Mouse (Mus musculus) right cerebral cortex, adult 2 months (tissue): ENCODE data around the gene Dlk1.
A peak's percentile ranks its signal among the peaks of the same experiment; 100 is the strongest.

Experiments
- DNase-seq, 2 experiments: peaks; one replicate each; pipeline ENCODE4 v3.0.0; 2021 to 2022; ENCODE audit warnings: low spot score in 2 of 2

The Dlk1 gene

DNA sequence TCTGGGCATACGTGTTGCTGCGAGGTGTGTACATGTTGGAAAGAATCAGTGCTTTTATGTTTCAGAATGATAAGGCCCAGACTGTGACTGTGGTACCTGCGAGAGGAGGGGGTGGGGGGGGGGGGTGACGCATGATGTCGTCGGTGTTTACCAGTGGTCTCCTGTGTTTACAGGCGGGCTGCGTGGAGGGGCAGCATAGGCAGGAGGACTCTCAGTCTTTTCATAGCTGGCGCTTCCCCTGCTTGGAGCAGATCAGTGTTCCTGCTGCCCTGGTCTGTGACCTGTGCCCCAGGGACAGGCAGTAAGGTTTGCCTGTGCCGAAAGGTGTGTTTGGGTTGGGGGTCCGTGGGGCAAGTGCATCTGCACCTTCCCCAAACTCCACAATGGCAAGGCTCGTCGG is at the start of gene Dlk1:
Gene Dlk1 (plus strand): TSS at position 232 of the 400 bp plus-strand sequence.
- no peak for DNase-seq

DNA sequence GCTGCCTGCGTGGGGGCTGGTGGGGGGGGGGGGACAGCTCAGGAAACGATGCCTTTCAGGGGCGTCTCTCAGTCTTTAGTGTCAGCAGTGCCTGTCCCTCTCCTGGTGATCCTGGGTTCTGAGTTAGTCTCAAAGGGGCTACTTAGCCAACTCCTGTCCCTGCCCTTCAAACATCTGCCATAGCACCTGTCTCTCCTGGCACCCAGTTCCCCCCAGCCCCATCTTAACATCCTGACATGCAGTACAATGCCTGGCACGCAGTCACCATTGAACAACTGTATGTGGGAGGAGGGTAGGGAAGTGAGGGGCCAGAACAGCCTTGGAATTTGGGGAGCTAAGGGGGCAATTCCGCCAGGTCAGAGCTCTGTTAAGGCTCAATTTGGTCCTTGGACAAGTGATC is 49.7 kb upstream of the Dlk1 start:
- DNase-seq: no peak

DNA sequence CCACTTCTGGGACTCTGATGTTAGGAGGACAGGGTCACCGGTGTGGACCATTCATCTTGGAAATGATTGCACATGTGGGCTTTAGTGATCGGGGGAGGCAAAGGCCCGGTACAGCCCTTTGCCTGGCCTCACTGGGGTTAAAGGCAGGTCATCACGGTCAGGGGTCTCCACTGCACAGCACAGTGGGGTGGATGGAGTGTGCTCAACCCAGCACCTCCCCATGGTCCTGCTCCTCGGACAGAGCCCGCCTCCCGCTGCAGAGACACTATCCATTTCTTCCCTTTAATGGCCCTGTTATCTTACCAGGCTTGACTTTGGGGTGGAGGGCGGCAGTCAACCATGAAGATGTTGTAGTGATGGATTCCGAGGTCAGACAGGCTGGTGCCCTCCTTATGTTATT is 48.9 kb upstream of the Dlk1 start:
- DNase-seq: no peak

DNA sequence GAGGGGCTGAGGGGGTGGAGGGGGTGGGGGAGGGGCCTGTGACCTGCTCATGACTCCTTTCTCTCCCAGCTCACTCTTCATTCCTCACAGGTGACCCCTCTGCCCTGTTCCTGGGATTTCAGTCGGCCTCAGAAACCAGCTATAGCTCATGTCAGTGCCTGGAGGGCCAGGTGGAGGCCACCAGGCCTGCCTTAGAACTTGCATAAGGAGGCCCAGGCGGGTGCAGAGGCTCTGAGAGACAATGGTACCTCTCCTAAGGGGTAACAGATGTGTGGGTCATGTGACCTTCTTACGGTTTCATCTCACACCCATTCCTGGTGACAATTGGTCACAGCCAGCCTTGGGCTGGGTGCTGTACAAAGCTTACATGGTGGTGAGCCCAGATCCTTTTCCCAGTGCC is 46.6 kb upstream of the Dlk1 start:
- no peak for DNase-seq

DNA sequence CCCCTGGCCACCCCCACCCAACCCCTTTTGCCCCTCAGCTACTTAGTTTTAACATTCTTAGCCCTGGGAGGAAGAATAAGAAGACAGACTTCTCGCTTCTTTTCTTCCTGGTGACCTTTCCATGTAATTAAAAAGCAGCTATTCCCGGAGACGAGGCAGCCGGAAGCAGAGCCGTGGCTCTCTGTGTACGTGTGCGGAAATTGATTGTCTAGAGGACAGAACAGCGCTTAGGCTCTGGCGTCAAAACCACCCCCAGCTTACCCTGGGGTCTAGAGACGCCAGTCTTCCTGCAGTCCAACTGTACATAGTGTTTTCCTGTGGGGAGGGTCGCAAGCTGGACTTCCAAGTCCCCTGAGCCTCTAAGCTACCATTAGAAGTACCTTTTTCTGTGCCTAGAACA is 41.9 kb upstream of the Dlk1 start:
- DNase-seq: no peak

DNA sequence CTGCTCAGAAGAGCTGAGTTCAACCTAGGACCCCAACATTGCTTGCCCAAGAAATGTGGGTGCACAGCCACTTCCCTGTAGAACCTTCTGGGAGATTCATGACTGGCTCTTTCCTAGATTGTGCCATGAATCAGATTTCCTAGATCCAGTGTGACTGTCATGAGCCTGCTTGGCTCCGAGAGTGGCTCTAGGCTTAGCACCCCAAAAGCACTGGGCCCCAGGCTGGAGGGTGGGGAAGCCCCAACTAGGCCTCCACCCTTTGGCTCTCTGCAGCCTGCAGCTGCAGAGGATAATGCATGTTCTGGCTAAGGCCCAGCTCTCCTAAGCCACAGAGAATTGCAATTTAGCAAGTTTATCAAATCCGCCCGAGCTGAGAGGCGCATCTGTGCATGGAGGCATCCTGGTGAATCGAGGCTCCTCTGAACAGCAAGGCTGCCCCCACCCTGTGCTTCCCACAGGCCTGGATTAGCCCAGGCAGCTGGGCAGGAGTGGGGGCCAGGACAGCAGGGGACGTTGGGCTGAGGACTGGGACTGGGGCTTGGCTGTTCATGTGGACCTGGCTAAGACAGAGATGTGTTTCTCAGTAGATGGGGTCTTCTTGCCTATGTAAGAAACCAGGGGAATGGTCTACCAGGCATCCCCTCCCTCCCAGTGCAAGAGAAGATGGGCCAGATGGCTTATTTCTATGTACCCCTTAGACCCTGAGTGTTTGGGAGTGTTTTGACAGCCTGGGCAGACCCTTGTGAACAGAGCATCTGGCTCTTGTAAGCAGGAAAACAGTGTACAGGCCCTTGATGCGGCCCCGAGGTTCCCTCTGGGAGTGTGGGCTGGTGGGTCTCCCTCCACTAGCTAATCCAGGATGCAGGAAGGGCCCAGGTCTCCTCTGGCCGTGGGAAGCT is 41.2 kb upstream of the Dlk1 start:
- no peak for DNase-seq

DNA sequence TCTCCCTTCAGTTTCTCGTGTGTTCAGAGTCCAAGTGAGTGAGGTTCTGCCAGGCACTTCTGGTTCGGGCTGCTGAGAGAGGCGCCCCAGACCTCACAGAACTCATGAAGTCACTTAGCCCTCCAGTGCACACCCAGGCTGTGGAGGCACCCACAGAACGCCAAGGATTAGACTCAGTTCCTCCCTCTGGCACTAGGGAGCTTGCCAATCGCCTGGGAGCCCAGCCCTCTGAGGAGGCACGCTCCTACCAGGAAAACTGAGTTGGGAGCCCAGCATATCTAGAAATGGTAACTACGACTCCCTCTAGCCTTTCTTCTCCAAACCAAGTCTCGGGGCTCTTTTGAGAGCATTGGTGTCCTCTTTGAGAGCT is 40.6 kb upstream of the Dlk1 start:
- no peak for DNase-seq

DNA sequence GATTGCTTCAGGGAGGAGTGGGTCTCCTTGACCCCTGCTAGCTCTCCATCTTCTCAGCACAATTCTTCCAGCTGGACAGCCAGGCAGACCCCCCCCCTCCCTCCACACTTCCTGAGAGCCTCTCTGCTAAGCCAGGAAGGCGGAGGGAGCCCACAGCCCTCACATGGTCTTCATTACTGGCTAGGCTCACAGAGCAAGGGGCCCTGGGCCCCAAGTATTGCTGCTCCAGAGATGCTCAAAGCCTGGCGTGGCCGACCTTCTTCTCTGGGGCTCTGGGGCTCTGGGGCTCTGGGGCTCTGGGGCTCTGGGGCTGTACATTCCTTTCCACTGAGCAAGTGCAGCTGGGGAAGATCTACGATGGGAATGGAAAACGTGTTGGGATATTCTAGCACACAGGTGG is 39.9 kb upstream of the Dlk1 start:
- DNase-seq: no peak

DNA sequence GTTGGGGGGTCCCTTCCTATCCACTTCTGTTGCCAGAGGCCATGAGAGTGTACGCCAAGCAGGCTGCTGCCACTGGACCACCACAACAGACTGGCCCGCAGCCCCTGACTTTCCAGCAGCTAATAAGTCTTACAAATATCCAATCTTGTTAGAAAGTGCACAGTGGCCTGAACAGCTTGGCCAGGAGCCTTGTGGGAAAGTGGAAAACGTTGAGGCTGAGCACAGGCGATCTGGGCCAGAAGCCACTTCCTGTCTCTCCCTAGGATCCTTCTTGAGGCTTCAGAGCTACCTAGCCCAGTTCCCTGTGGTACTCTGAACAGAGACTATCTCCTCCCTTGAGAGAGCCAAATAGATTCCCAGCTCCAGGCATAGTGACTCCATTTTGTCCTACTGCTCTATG is 39.3 kb upstream of the Dlk1 start:
- DNase-seq: no peak

DNA sequence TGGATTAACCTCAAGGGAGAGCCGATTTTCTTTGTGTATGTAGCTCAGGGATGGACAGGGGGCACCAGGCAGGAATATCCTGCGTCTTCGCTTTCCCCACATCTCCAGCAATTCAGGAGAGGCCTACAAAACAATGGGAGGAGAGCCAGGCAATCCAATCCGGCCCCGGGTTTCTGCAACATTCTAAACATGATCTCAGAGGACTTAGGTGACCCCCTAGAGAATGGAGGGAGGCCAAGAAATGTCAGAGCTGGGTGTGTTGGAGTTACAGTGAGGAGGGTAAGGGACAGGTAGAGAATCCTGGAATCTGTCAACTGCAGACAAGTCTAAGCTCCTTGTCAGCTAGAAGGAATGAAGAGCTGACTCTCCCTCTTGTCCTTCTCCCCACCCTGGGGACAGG is 35.9 kb upstream of the Dlk1 start:
- DNase-seq: no peak

DNA sequence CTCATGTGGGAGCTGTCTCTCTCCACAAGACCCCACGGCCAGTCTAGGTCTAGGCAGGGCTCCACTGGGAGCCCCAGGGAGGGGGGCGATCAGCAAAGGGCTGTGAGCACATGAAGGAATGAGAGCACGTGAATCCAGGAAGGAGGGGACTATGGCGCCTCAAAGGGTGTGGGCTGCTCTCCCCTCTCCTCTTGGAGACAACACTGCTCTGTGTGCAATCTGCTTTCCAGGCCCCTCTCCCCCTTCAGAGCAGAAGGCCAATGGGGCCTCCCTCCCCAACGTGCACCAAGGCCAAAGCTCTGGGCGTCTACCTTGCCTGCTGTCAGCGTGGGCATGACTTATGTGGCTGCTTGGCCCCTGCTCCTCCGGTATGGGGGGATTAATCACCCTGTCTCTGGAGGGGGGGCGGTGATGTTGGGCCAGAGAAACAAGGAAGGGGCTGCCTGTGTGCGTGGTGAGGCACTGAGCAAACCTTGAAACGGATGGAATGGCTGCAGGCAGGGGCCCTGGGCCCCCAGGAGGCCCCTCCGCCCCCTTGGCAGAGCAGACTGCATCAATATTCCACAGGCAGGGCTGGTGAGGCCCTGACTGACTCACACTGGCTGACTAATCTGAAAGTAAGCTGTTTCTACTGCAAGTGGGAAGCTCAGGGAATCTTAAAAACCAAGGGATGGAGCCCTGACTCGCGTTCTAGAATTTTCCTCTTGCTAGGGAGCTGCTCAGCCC is 35.0 kb upstream of the Dlk1 start:
- DNase-seq: peak in 1 of 2 experiments; percentile 39

DNA sequence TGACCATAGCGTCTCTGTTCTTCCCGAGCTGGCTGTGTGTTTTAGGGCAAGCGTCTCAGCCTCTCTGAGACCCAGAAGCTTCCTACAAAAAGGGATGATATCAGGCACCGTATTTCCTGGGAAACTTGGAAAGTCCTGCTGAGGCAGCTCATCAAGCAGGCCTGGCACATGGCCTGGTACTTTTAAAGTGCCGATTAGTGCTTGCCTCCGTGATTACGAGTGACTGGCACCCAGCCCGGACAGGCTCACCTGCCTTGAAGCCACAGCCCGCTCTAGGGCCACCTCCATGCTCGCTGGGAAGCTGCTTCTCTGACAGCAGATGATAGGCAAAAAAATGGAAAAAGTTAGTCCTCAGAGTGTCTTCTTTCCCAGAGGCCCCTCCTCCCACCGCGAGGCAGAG is 32.6 kb upstream of the Dlk1 start:
- DNase-seq: no peak

DNA sequence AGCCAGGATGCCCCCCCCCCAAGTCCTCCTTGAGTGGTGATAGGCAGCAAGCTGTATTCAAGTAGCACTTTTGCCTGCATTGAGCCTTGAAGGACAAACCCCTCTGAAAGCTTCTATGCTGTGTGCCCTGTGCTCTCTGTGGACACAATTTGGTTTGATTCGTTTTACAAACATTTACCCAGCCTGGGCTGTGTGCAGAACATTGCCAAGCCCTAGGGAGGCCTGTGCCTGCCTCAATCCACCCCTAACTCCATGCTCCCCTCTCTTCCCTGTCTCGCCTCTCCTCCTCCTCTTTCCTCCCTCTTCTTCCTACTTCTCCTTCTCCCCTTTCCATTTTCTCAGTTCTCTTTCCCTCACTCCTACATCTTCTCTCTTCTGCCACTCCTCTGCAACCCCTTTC is 29.5 kb upstream of the Dlk1 start:
- DNase-seq: no peak

DNA sequence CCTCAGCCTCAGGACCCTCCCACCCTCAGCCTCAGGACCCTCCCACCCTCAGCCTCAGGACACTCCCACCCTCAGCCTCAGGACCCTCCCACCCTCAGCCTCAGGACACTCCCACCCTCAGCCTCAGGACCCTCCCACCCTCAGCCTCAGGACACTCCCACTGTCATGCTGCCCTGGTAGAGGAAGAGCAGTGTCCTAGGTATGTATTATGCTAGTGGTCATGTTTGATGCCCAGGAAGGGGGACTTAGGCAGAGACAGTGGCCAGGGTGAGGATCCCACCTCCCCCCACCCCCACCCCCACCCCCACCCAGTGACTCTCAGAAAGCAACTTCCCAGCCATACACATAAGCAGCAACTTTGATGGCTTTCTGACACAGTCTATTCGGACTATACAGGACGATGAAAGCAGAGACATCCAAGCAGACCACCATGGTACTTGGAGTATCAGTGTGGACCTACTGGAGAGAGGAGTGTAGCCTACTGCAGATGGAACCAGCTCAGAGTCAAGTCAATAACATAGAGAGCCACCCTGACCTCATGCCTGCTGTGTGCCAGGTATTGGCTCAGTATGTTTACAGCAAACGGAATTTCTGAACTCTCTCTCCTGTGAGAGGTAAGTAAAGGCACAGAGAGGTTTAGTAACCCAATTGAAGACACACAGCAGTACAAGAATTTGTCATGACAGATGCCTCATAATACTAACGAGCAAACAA is 28.8 kb upstream of the Dlk1 start:
- DNase-seq: no peak

DNA sequence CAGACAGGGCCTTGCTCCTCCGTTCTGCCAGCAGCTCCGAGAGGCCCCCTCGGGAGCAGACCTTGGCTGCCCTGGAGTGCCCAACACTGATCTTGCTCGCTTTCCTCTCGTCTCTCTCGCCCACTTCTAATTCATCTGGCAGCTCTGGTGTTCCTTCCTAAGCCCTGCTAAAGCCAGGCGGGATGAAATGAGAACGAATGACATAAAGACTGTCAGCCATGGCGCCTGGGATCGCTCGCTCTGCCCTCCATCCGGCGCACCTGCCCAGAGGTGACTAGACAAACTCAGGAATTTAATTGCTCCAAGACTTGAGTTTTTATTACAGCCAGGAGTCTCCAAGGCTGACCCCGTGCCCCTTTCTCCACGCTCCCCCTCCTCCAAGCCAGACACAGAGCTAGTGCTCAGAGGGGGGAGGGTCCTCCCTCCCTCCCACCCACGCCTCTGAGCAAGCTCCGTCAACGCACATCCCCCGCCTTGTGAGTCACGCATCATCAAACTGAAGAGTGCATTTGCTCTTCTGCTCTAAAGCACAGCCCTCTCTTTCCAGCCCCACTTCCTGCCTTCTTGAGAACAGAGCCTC is 27.8 kb upstream of the Dlk1 start:
- peak; percentile 58 to 61 for DNase-seq

DNA sequence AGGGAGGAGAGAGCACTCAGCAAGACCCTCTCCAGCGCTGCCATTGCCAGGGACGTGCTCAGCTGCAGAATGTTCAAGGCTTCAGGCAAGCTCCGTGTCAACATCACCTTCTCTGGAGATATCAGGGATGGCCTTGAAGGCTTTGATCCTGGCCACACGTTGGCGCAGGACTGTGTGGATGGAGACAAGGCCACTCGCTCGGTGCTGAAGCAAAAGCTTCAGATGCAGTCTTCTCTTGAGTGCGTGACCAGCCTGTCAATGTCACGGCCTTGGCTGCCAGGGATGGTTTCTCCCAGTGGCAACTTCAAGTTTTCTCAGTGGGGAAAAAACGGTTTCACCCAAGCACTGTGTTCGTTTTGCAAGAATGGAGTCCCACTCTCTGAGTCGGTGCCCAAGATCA is 26.6 kb upstream of the Dlk1 start:
- no peak for DNase-seq

DNA sequence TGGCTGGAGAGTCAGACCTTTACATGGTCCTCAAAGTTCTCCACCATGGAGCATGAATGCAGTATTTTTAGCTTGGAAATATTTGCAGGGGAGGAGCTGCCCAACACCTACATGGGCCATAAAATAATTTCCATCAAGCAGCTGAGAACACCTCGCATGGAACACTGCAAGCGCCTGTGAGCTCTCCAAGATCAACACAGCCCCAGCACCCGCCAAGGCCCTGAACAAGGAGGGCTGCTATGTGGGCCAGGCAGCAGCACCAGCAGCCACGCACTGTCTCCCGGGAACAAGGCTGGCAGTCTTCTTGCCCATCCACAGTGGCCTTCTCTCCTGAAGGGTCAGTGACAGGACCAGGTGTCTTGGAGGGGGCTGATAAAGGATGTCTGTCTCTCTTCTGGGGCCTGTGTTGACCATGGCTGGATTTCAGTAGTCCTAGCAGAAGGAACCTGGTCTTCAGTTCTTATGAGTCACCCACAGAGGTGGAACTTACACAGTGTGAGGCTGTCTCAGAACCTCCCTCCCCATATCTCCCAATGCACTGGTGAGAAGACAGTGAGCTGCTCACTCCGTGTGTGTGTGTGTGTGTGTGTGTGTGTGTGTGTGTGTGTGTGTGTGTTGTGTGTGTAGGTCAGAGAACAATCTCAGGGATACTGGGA is 20.0 kb upstream of the Dlk1 start:
- DNase-seq: no peak

DNA sequence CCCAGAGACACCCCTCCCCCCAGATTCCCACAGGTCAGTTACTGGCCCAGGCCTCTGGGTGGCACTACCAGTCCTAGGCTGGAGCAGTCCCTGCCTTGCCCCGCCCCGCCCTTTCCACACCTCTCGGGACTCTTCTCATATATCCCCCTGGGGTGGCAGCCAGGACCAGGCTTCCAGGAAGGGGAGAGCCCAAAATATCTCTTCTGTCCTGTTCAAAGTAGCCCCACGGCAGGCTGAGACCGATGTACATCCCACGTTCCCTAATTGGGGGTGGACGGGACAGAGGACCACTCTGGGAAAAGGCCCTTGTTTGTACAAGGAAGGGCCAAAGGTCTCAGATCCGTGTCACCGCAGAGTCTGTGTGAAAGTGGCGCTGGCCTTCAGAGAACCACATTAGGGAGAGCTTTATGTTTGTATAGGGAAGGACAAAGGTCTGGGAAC is 16.2 kb upstream of the Dlk1 start:
- DNase-seq: no peak

DNA sequence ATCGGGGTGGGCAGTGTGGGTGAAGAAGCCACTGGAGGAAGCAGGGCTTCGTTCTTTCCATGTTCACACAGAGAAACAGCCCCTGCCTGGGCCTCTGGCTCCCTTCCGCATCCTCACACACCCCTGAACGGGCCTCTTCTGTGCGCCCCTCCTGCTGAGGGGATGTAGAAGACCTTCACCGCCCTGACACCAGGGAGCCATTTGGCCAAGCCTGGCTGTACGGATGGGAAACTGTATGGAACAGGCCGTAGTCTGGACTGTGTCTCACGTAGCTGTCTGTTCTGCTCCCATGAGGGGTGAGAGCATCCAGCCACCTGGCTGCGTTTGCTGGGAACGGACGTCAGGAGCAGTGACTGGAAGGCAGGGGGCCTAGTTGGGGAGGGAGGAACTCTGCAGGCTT is 15.8 kb upstream of the Dlk1 start:
- no peak for DNase-seq

DNA sequence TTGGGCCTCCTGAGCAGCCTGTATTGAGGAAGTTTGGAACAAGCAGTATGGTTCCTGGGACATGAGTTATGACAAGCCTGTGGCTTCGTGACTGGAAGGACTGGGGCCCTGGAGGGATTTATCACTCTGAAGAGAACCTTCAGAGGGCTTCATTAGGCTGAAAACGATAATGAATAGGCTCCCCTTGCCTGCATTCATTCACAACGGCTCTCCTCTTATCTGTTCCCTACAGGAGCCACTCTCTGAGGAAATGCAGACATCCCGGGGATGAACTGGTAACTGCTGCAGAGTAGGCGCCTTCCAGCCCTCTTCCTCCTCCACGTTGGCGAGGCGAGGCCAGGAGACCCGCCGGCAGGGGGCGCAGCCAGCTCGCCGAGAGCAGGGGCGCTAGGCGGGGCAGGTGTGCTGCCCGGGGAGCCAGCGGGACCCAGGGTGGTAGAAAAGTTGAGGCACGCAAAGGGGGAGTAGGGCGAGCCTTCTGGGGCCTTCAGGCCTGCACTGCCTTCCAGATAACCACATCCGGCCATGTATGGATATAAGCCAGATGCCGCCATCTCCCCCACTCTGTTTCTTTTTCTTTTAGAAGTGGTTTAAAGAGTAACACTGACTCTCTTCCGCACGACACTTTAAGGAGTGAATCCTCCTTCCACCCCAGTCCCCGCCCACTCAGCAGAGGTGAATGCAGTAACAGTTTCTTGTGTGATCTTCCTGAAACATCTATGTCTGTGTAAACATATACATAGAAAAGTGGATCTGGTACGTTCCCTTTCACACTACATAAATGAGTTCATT is 14.9 kb upstream of the Dlk1 start:
- peak; percentile 64 to 83 for DNase-seq

DNA sequence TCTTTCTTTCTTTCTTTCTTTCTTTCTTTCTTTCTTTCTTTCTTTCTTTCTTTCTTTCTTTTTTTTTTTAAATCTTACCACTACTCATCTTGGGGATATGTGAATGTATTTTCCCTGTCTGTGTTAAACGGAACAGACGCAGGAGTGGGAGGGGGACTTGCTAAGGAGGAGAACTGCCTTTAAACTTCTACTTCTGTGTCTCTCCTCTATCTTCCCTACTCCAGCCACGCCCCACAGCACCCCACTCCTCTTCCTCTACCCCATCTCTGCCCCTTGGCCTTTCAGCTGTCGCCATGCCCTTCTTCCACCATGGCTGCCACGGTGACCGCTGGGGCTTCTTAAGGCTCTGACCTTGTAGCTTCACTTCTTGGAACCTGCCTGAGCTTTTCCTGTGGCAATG is 14.2 kb upstream of the Dlk1 start:
- no peak for DNase-seq
